Mouse (Mus musculus) C2C12 (cell line): ENCODE results near the gene BC004004.

ENCODE experiments used
- CTCF ChIP-seq: IDR thresholded peaks from one replicate; pipeline ENCODE4 v1.5.1; 2011; ENCODE audit not compliant: control insufficient read depth, insufficient read depth, insufficient read length
- MAX ChIP-seq: IDR thresholded peaks from one replicate; pipeline ENCODE4 v1.6.1; 2011; ENCODE audit warnings: mild to moderate bottlenecking, control low read depth
- MYOD1 ChIP-seq: IDR thresholded peaks from one replicate; pipeline ENCODE4 v1.6.1; 2011; ENCODE audit warnings: low read depth; ENCODE audit not compliant: control insufficient read depth, insufficient read length
- USF1 ChIP-seq: IDR thresholded peaks from one replicate; pipeline ENCODE4 v1.6.1; 2011; ENCODE audit warnings: low read depth, mild to moderate bottlenecking, control low read depth, moderate library complexity

GRCm38 (mm10) chr17:29299282-29299681 lies 30.7 kb downstream of the BC004004 start:
- TF ChIP-seq USF1 (no peak), CTCF (no peak), MAX (no peak), MYOD1 (no peak)
